Mouse (Mus musculus): Measurements from ENCODE around the gene Pigk.

Gene Pigk

DNA sequence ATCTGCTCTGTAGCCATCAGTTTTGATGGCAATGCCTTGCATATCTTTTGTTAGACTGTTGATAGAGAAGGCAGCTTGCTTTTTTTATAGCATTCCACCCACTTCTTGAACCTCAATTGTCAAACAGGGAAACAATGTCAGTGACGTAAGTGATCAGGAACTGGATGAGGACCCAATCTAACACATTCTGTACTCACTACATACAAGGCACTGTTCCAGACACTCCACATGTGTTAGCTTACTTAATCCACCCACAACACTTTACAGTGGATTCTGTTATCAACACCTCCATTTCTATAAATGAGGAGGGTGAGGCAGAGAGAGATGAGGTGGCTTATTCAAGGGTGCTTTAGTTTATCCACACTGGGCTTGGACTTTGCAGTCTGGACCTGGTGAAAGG lies 124.0 kb downstream of the Pigk start:
- DNase-seq (ENCODE audit: low spot score) = no peak

GRCm38 (mm10) chr3:152841264-152841663 lies 127.4 kb downstream of the Pigk start:
- DNase-seq (ENCODE audit: low spot score) = no peak

DNA sequence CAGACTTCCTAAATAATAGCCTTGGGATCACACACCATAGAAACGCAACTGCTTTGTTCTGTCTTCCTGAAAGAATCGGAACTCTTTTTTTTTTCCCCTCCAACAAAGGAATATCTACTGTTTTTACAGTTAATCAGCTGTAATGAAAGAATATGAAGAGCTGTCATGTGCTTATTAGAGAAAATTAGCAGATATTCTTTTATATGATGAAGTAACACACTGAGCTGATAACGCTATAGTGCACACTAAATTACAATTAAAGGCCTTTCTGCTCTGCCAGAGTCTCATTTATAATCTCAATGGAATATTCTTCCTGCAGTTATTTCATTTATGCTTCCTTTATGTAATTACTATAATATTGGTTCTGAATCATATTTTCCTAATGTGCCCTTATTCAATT lies 128.7 kb downstream of the Pigk start:
- no peak for DNase-seq (ENCODE audit: low spot score)

- DNase-seq (ENCODE audit: low spot score) = no peak
Observed at GRCm38 (mm10) chr3:152843925-152844324, 130.0 kb downstream of the Pigk start.

GRCm38 (mm10) chr3:152855006-152855614 lies 141.2 kb downstream of the Pigk start:
- peak; percentile 81 for DNase-seq (ENCODE audit: low spot score)

DNA sequence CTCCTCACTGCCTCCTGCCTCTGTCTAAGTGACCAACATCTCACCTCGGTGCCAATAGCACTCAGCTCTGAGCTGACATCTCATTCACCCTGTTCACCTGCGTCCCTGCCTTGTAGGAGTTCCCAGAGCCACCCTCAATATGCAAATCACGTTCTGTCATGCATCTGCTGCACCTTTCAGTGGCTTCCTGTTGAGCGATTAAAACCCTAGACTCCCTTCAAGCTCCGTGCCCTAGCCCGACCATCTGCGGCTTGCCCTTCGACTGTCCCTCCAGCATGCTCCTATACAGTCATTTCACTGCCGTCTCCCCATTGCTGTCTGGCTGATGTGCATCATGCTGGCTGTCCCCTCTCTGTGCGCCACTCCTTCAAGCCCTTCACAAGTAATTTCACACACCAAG lies 142.2 kb downstream of the Pigk start:
- DNase-seq (ENCODE audit: low spot score) = no peak

- no peak for DNase-seq (ENCODE audit: low spot score)
Observed at GRCm38 (mm10) chr3:152861450-152861849, 147.6 kb downstream of the Pigk start.

GRCm38 (mm10) chr3:152861978-152862377 lies 148.1 kb downstream of the Pigk start:
- no peak for DNase-seq (ENCODE audit: low spot score)

DNA sequence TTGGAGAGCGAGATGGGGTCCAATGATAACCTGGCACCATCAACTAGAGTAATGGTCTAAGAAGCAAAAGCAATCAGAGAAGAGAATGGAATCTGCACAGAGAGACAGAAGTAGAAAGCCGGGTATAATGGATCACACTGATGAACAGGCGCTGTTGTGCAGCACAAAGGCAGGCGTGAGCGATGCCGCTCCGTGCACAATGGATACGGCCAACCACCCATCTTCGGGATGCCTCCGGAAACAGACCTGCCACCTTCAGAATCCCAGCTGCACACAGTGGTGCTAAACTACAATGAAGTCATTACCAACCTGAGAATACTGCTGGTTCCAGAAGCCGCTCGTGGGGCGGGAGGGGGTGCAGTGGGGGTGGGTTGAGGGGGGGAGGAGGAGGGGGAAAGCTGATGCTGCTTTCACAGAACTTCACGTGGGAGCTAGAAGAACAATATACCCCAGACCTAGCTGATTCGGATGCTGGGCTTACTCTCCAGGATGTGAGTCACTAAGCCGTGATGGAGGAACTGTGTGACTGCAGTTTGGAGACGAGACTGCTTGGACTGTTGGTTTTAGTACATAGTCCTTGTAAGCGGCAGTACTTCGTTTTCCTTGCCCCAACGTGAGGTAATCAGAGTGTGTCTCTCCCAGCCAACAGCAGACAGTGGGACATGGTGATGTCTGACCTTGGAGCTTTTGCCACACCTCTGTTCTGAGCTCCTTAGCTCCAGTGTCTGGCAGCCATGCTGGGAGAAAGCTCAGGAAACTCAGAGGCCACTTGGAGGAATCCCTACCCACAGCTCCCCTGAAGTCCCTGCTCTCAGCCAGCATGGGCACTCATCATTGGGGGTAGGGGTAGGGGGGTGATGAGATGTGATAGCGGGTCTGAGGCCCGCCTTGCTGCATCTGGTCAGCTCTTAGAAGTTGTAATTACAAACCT lies 152.4 kb downstream of the Pigk start:
- no peak for DNase-seq (ENCODE audit: low spot score)

DNA sequence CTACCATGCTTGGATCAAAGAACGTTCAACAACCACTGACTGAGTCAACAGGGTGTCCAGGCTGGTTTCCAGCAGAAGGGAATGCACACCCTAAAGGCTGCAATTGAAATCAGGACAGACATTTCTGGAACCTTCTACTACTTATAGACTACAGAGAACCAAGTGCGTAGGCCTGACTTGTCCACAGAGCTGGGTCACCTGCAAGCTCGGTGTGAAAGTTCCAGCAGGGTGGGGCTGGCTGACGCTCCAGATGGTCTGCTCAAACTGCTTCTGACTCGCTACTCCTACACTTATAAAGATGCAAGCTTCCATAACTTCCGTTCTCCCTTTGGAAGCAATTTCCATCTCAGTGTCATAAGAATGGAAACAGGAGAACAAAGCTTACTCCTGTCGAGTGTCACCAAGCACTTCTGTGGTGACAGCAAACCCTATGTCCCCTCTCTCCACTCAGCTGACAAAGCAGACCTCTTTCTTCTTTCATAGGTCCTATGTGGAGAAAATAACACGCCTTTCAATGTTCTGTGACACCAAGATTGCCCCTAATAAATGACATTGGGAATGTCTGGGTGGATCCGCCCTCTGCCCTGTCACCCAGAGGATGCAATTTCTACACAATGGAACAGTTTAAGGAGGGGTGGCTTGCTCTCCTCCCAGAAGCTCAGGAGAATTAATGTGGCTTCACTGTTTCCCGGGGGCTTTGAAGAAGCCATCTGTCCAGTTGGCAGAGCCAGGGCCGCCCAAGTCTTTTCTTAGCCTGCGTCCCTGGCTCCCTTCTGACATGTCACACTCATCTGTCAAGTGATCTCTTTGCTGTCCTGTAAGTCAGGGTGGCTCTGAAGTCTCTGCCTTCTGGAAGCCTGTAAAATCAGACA lies 154.0 kb downstream of the Pigk start:
- no peak for DNase-seq (ENCODE audit: low spot score)

GRCm38 (mm10) chr3:152872054-152872453 lies 158.2 kb downstream of the Pigk start:
- no peak for DNase-seq (ENCODE audit: low spot score)

DNA sequence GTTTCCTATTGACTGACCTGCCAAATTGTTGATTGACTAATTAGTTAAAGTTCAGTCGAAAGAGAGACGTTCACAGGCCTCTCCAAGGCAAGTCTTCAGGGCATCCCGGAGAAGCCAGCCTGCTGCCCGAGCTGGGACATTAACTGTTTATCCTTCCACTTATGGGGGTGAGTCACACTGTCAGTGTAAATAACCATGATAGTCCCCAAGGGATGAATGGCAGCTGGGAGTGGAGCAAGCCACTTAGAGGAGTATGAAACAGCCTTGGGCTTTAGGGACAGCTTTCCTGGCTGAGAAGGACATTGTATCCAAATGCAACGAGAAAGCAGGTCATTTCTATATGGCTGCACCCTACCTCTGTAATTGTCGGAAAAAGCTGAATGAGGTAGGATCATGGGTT lies 158.7 kb downstream of the Pigk start:
- DNase-seq (ENCODE audit: low spot score) = peak; percentile 77

GRCm38 (mm10) chr3:152874431-152875355 lies 160.8 kb downstream of the Pigk start:
- peak; percentile 53 for DNase-seq (ENCODE audit: low spot score)

DNA sequence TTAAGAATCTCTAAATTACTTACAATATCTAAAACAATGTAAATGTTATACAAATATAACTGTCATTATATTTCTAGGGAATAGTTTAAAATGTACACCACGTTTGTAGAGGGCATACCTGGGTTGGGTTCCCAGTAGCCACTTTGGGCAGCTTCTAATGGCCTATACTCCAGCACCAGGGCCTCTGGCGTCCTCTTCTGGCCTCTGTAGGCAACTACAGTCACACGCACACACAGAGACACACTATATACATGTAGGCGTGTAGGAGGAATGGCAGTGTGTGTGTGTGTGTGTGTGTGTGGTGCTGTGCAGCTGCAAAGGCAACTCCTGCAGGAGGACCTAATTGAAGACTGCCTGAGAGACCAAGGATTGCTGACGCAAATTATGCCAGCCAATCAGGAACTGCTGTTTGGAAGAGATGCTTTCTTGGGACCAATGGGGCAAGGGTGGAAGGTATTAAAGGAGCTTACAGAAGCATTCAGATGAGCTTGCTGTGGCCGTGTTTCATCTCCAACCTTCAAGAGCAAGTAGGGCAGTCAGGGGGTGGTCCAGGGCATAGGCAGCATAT lies 161.9 kb downstream of the Pigk start:
- DNase-seq (ENCODE audit: low spot score) = no peak

- DNase-seq (ENCODE audit: low spot score) = no peak
Observed at GRCm38 (mm10) chr3:152880121-152880835, 166.4 kb downstream of the Pigk start.

- no peak for DNase-seq (ENCODE audit: low spot score)
Observed at GRCm38 (mm10) chr3:152881706-152882105, 167.8 kb downstream of the Pigk start.

- DNase-seq (ENCODE audit: low spot score) = no peak
Observed at GRCm38 (mm10) chr3:152883556-152883955, 169.7 kb downstream of the Pigk start.

- DNase-seq (ENCODE audit: low spot score) = peak; percentile 20
Observed at GRCm38 (mm10) chr3:152886749-152887148, 172.8 kb downstream of the Pigk start.

DNA sequence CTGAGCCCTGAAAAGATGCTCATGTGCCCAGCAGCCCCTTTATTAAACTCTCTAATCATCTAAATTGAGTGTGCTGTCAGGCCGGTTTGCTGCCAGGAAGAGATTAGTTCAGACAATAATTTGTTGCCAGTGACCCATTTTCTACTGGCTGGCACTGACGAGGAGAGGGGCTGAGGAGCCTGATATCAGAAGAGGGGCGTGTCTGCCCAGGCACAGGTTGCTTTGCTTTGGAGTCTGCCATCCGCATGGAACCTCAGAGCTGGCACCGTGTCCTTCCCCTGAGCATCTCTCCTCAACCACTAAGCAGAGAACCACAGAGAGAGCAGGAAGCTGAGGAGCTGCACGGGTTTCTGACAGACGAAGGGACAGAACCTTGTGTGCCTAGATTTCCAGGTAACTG lies 174.2 kb downstream of the Pigk start:
- no peak for DNase-seq (ENCODE audit: low spot score)

DNA sequence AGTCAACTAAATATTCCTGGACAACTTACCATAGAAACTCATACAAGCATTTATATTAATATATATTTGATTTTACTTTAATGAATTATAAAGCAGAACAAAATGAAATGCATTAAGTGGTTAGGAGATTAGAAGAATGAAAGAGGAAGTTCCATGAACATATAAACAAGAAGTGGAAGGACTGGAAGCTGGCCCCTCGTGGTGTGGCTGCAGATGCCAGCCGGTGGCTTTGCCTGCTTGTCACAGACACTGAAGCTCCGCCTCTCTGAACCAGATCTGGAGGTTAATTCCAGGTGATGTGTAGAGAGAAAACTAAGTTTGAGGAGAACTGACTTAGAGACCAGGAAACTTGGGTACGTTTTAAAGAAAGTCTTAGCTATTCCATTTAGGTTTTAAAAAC lies 181.0 kb downstream of the Pigk start:
- no peak for DNase-seq (ENCODE audit: low spot score)

All from MN1 (cell line).